Mouse (Mus musculus) E14TG2a.4 (cell line): ENCODE measurements around the gene Gm20605.

ENCODE experiments used
- CTCF ChIP-seq: conservative IDR thresholded peaks from 2 replicates; pipeline ENCODE4 v1.5.1; 2014; ENCODE audit warnings: low read length
- POU5F1 ChIP-seq: IDR thresholded peaks from 2 replicates; pipeline ENCODE4 v1.6.1; 2014; ENCODE audit warnings: low read length, borderline replicate concordance

GRCm38 (mm10) chr5:137668971-137669370, 40.0 kb downstream of the Gm20605 start:
- TF ChIP-seq CTCF (no peak), POU5F1 (no peak)
